Mouse (Mus musculus) cerebellum, postnatal 4 days (tissue): ENCODE results near the gene Ifi211.
"Not testable (repeated sequence)": the region's sequence is repeated elsewhere in the genome, so short reads cannot be mapped to it uniquely, and the experiment has no call there.

Experiments
- DNase-seq, 2 experiments: peaks; one replicate each; pipeline ENCODE4 v3.0.0; 2022; ENCODE audit warnings: low spot score in 2 of 2, mixed read lengths in 1 of 2

The Ifi211 gene

GRCm38 (mm10) chr1:173879225-173879987 is 33.4 kb downstream of the Ifi211 start:
- not testable (repeated sequence) for DNase-seq

GRCm38 (mm10) chr1:173878264-173878663 is 34.6 kb downstream of the Ifi211 start:
- DNase-seq, result not testable (repeated sequence)

GRCm38 (mm10) chr1:173877125-173877524 is 35.7 kb downstream of the Ifi211 start:
- not testable (repeated sequence) for DNase-seq

GRCm38 (mm10) chr1:173868586-173868985 is 44.3 kb downstream of the Ifi211 start:
- DNase-seq, result not testable (repeated sequence)

- DNase-seq, result no peak
Measured at GRCm38 (mm10) chr1:173866504-173866903, 46.3 kb downstream of the Ifi211 start.

DNA sequence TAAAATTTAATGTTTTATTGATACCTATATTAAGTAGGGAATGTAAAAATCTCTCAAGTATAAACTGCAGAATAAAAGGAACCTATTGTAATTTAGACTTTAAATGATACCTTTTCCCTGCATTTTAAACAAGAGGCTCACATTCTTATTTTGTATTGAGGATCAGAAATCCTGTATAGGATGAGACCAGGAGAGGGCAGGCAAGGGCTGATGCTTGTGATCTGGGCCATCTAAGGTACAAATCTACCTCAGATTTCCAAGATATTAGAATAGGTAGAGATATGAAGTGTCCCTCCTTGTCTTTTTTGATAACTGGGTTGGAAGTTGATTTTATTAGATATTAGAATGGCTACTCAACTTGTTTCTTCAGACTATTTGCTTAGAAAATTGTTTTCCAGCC is 59.1 kb downstream of the Ifi211 start:
- peak in 1 of 2 experiments; percentile 17 for DNase-seq

DNA sequence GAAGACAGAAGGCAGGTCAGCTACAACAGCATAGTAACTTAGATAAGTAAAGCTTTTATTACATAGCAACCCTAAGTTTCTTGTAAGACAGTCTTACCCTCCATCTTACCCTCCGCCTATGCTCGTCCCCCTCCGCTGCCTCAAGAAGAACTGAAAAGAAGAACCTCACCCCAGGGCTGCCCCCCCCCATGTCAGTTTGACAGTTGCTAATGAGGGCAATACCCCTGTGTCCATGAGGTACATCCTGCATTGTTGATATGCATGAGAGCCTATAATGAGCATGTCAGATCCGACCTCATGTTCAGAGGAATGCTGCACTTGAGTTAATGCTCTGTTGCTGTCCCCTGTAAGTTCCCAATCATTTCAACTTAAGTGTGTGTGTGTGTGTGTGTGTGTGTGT is 60.0 kb downstream of the Ifi211 start:
- not testable (repeated sequence) for DNase-seq
